8 mouse cellular contexts compared by ENCODE assay signal in genomic region chr2:121957216-121957792, GRCm38 (mm10). TPM values are rescaled to one million over a fixed set of nuclear protein-coding genes. Genes with fewer than 3 reads are reported as not detected.
A peak's percentile ranks its signal among the peaks of the same experiment; 100 is the strongest.
DNase-seq lines count a peak whose midpoint lies in the region; ATAC-seq lines count a peak whose summit lies in the region.

No protein-coding gene starts in this region.

- peak overlapping the region; percentile 95 for H3K27ac ChIP-seq in kidney, embryonic 14.5 days (ENCODE audit: low read depth, low read length)
- H3K27ac ChIP-seq in hindbrain, embryonic 11.5 days (ENCODE audit: low read depth, low read length) = no peak overlapping the region
- H3K27ac ChIP-seq in midbrain, embryonic 14.5 days (replicated peaks; ENCODE audit: low read depth, low read length) = no peak overlapping the region

- H3K9me3 ChIP-seq in kidney, embryonic 14.5 days (ENCODE audit: control insufficient read depth, low read length) = no peaks in the 10 kb centered on the region
- no peaks in the 10 kb centered on the region for H3K9me3 ChIP-seq in hindbrain, embryonic 11.5 days (ENCODE audit: control insufficient read depth, low read length)
- H3K9me3 ChIP-seq in midbrain, embryonic 14.5 days (ENCODE audit: control insufficient read depth, low read length) = no peaks in the 10 kb centered on the region

- H3K9ac ChIP-seq in kidney, embryonic 14.5 days (ENCODE audit: low read depth, low read length) = peak overlapping the region; percentile 87
- H3K9ac ChIP-seq in hindbrain, embryonic 11.5 days (ENCODE audit: low read depth, low read length) = peak overlapping the region; percentile 95
- H3K9ac ChIP-seq in midbrain, embryonic 14.5 days (replicated peaks; ENCODE audit: low read length) = peak overlapping the region; percentile 89

- peak overlapping the region; percentile 73 for H3K4me2 ChIP-seq in kidney, embryonic 14.5 days (replicated peaks; ENCODE audit: low read depth, low read length)
- peak overlapping the region; percentile 62 for H3K4me2 ChIP-seq in hindbrain, embryonic 11.5 days (replicated peaks; ENCODE audit: low read depth, low read length)
- H3K4me2 ChIP-seq in midbrain, embryonic 14.5 days (ENCODE audit: low read length) = peak overlapping the region; percentile 59

- H3K4me1 ChIP-seq in kidney, embryonic 14.5 days (ENCODE audit: control insufficient read depth, insufficient read depth, low read length) = peaks cover 10% of the 10 kb centered on the region
- no peaks in the 10 kb centered on the region for H3K4me1 ChIP-seq in hindbrain, embryonic 11.5 days (replicated peaks; ENCODE audit: control insufficient read depth, insufficient read depth, low read length)
- peaks cover 22% of the 10 kb centered on the region for H3K4me1 ChIP-seq in midbrain, embryonic 14.5 days (ENCODE audit: control insufficient read depth, insufficient read depth, low read length)

- WGBS in kidney, embryonic 14.5 days = 6% methylated on average over 8 of the region's 8 CpGs
- 14% methylated on average over 8 of the region's 8 CpGs for WGBS in hindbrain, embryonic 11.5 days
- WGBS in midbrain, embryonic 14.5 days = 14% methylated on average over 8 of the region's 8 CpGs

- H3K36me3 ChIP-seq in kidney, embryonic 14.5 days (ENCODE audit: control insufficient read depth, insufficient read depth, low read length) = peaks cover 17% of the 10 kb centered on the region
- no peaks in the 10 kb centered on the region; the same call in 1 of the 2 replicates for H3K36me3 ChIP-seq in hindbrain, embryonic 11.5 days (ENCODE audit: control insufficient read depth, insufficient read depth, low read length)
- 0 out of 2 replicates have a peak, but pooled peaks cover 5% of the 10 kb centered on the region for H3K36me3 ChIP-seq in midbrain, embryonic 14.5 days (ENCODE audit: control insufficient read depth, insufficient read depth, low read length)

- H3K27me3 ChIP-seq in kidney, embryonic 14.5 days (ENCODE audit: control insufficient read depth, insufficient read depth, low read length) = no peaks in the 10 kb centered on the region
- no peaks in the 10 kb centered on the region for H3K27me3 ChIP-seq in hindbrain, embryonic 11.5 days (ENCODE audit: control insufficient read depth, insufficient read depth, low read length)
- no peaks in the 10 kb centered on the region for H3K27me3 ChIP-seq in midbrain, embryonic 14.5 days (ENCODE audit: control insufficient read depth, insufficient read depth, low read length)

- no peak for ATAC-seq in kidney, embryonic 14.5 days (ENCODE audit: low FRiP score, low TSS enrichment)
- ATAC-seq in hindbrain, embryonic 11.5 days (ENCODE audit: low FRiP score) = no peak
- ATAC-seq in midbrain, embryonic 14.5 days (ENCODE audit: low FRiP score, low TSS enrichment) = no peak
- no peak for ATAC-seq in megakaryocyte progenitor cell, adult 5-6 weeks (replicated peaks; ENCODE audit: poor library complexity)

- H3K4me3 ChIP-seq in kidney, embryonic 14.5 days (ENCODE audit: low read length) = peak overlapping the region; percentile 83
- peak overlapping the region; percentile 90 for H3K4me3 ChIP-seq in hindbrain, embryonic 11.5 days (ENCODE audit: low read depth, low read length)
- peak overlapping the region; percentile 84 for H3K4me3 ChIP-seq in midbrain, embryonic 14.5 days (replicated peaks; ENCODE audit: low read depth, low read length)

- no peak for DNase-seq in kidney, postnatal 10 days
- DNase-seq in R1 (ENCODE audit: low read depth, low spot score) = peak; percentile 13
- DNase-seq in hindbrain, embryonic 11.5 days (ENCODE audit: low spot score) = peak; percentile 7
- DNase-seq in midbrain, embryonic 14.5 days = no peak
- DNase-seq in frontal cortex, postnatal 25 days (ENCODE audit: low spot score in 2 of 2) = no peak
- DNase-seq in right cerebral cortex, adult 2 months (ENCODE audit: low spot score in 2 of 2) = no peak

RNA-seq across cellular contexts. Expression of gene Mageb3, which starts 1.4 kb away (rescaled TPM):
- polyA plus RNA-seq in kidney, embryonic 14.5 days (2014; fragmentation: Nextera tagmentation; extraction: Ambion mirVana) = 0.10 and 0.18 TPM in 2 replicates
- 0.48 and 0.53 TPM in 2 replicates for polyA plus RNA-seq in hindbrain, embryonic 11.5 days (2014; fragmentation: Nextera tagmentation; extraction: Ambion mirVana)
- 0.63 and 0.89 TPM in 2 replicates for polyA plus RNA-seq in midbrain, embryonic 14.5 days (2014; fragmentation: Nextera tagmentation; extraction: Ambion mirVana)
- total RNA-seq in megakaryocyte progenitor cell, adult 5-6 weeks (2015) = 0.20 and 0.42 TPM in 2 replicates
- total RNA-seq in megakaryocyte progenitor cell, adult 5-6 weeks (2017) = 0.81 and 0.87 TPM in 2 replicates

RNA-seq across cellular contexts. Expression of gene Ctdspl2, which starts 1.5 kb away (rescaled TPM):
- 44.8 and 64.5 TPM in 2 replicates for polyA plus RNA-seq in kidney, embryonic 14.5 days (2014; fragmentation: Nextera tagmentation; extraction: Ambion mirVana)
- 50.1 and 55.1 TPM in 2 replicates for polyA plus RNA-seq in hindbrain, embryonic 11.5 days (2014; fragmentation: Nextera tagmentation; extraction: Ambion mirVana)
- 34.1 and 41.1 TPM in 2 replicates for polyA plus RNA-seq in midbrain, embryonic 14.5 days (2014; fragmentation: Nextera tagmentation; extraction: Ambion mirVana)
- 47.7 and 57.0 TPM in 2 replicates for total RNA-seq in megakaryocyte progenitor cell, adult 5-6 weeks (2015)
- 60.0 and 79.7 TPM in 2 replicates for total RNA-seq in megakaryocyte progenitor cell, adult 5-6 weeks (2017)

Comparison
In these comparisons a context has a peak if more than half of its experiments do, and no peak if none do; other contexts are left out.
1. DNase-seq: peak in R1 (single experiment) and hindbrain, embryonic 11.5 days (single experiment); none in kidney, postnatal 10 days (single experiment), midbrain, embryonic 14.5 days (single experiment), frontal cortex, postnatal 25 days (0 of 2) and right cerebral cortex, adult 2 months (0 of 2).
2. Peak in every context shown above with its lines, with median percentiles within 50 percentile points of each other: H3K4me2 ChIP-seq, H3K4me3 ChIP-seq and H3K9ac ChIP-seq.